Mouse (Mus musculus) left cerebral cortex, adult 8-10 months (tissue): ENCODE measurements at regions not wholly inside any gene's neighbourhood (a gene's known extent, or its start where the extent isn't known, plus 50 kb on each side); places are given as distances from the start of the nearest gene placed in this dataset.

ENCODE experiments used
- DNase-seq, 2 experiments: peaks; one replicate each; pipeline ENCODE4 v3.0.0; 2022; ENCODE audit warnings: low spot score in 2 of 2

GRCm38 (mm10) chr14:46706462-46706861 lies 53.9 kb upstream of the Cdkn3 start:
- no peak for DNase-seq

- DNase-seq, result no peak
Observed at GRCm38 (mm10) chr14:46704316-46704751, 56.0 kb upstream of the Cdkn3 start.

GRCm38 (mm10) chr14:46702669-46703435 lies 57.5 kb upstream of the Cdkn3 start:
- DNase-seq, result peak in 1 of 2 experiments; percentile 6

- DNase-seq, result no peak
Observed at GRCm38 (mm10) chr14:46692571-46692970, 67.8 kb upstream of the Cdkn3 start.

- no peak for DNase-seq
Observed at GRCm38 (mm10) chr14:46692067-46692466, 68.3 kb upstream of the Cdkn3 start.

- DNase-seq, result no peak
Observed at GRCm38 (mm10) chr14:46682728-46683127, 77.6 kb upstream of the Cdkn3 start.

GRCm38 (mm10) chr14:46678935-46679334 lies 81.4 kb upstream of the Cdkn3 start:
- DNase-seq, result no peak

GRCm38 (mm10) chr14:46671482-46672225 lies 88.7 kb upstream of the Cdkn3 start:
- DNase-seq, result no peak

- DNase-seq, result no peak
Observed at GRCm38 (mm10) chr14:46671062-46671461, 89.3 kb upstream of the Cdkn3 start.

GRCm38 (mm10) chr14:46670221-46671046 lies 89.9 kb upstream of the Cdkn3 start:
- no peak for DNase-seq

- no peak for DNase-seq
Observed at GRCm38 (mm10) chr14:46668275-46668674, 92.1 kb upstream of the Cdkn3 start.

- no peak for DNase-seq
Observed at GRCm38 (mm10) chr14:46664305-46664704, 96.0 kb upstream of the Cdkn3 start.

GRCm38 (mm10) chr14:46663529-46663928 lies 96.8 kb upstream of the Cdkn3 start:
- no peak for DNase-seq

- DNase-seq, result no peak
Observed at GRCm38 (mm10) chr14:46661792-46662545, 98.4 kb upstream of the Cdkn3 start.

- DNase-seq, result no peak
Observed at GRCm38 (mm10) chr14:46661118-46661791, 99.1 kb upstream of the Cdkn3 start.

GRCm38 (mm10) chr14:46659365-46659764 lies 101.0 kb upstream of the Cdkn3 start:
- no peak for DNase-seq

GRCm38 (mm10) chr14:46656249-46656648 lies 104.1 kb upstream of the Cdkn3 start:
- DNase-seq, result no peak

- DNase-seq, result no peak
Observed at GRCm38 (mm10) chr14:46647319-46647974, 112.9 kb upstream of the Cdkn3 start.

- no peak for DNase-seq
Observed at GRCm38 (mm10) chr14:46646673-46647318, 113.5 kb upstream of the Cdkn3 start.
